Mouse (Mus musculus) forebrain, postnatal 0 days (tissue): ENCODE results near the gene Abr. TPM values are rescaled to one million over a fixed set of nuclear protein-coding genes. Genes with fewer than 3 reads are reported as not detected.

ENCODE experiments used
- ATAC-seq: fragments of 200-750 bp; cut with Nextera tagmentation; 2 replicates; pipeline ENCODE4 v1.8.0; 2017; ENCODE audit warnings: mild to moderate bottlenecking, moderate library complexity
- DNase-seq: peaks from one replicate; pipeline ENCODE4 v3.0.0-alpha.2; 2015
- H3K27ac ChIP-seq: fragments of 300-500 bp; sonication (generic); 2 replicates; pipeline ENCODE4 v1.5.1; 2014; ENCODE audit warnings: low read depth, mild to moderate bottlenecking, antibody characterized with exemption, low read length, moderate library complexity, mixed read lengths
- H3K27me3 ChIP-seq: fragments of 300-500 bp; sonication (generic); 2 replicates; pipeline ENCODE4 v1.6.1; 2014; ENCODE audit warnings: mild to moderate bottlenecking, low read length, mixed read lengths; ENCODE audit not compliant: insufficient read depth
- H3K36me3 ChIP-seq: fragments of 300-500 bp; sonication (generic); 2 replicates; pipeline ENCODE4 v1.6.1; 2014; ENCODE audit warnings: mild to moderate bottlenecking, moderate library complexity; ENCODE audit not compliant: insufficient read depth
- H3K4me1 ChIP-seq: fragments of 300-500 bp; sonication (generic); 2 replicates; pipeline ENCODE4 v1.6.1; 2014; ENCODE audit warnings: antibody characterized with exemption; ENCODE audit not compliant: insufficient read depth
- H3K4me2 ChIP-seq: fragments of 300-500 bp; sonication (generic); 2 replicates; pipeline ENCODE4 v1.6.1; 2014; ENCODE audit warnings: low read depth, mild to moderate bottlenecking, moderate library complexity
- H3K4me3 ChIP-seq: fragments of 300-500 bp; sonication (generic); 2 replicates; pipeline ENCODE4 v1.5.1; 2014; ENCODE audit warnings: low read depth, low read length, mixed read lengths
- H3K9ac ChIP-seq: fragments of 300-500 bp; sonication (generic); 2 replicates; pipeline ENCODE4 v1.6.1; 2014; ENCODE audit warnings: mild to moderate bottlenecking
- H3K9me3 ChIP-seq: fragments of 300-500 bp; sonication (generic); 2 replicates; pipeline ENCODE4 v1.6.1; 2016; ENCODE audit warnings: low read length
- CTCF ChIP-seq: sonication (generic); IDR thresholded peaks from 2 replicates; pipeline ENCODE4 v1.5.1; 2016; ENCODE audit warnings: antibody characterized with exemption, control low read depth, low read depth
- WGBS: fragments of 180-500 bp; shearing (Covaris S2); extraction: QIAGEN DNeasy Blood & Tissue Kit; methylation state at CpG from one replicate; pipeline ENCODE4 v1.1.7; 2014; 5-methylcytosine and 5-hydroxymethylcytosine counted together
- polyA plus RNA-seq: library from polyadenylated mRNA; unstranded; fragments of >200 nt; fragmentation: Nextera tagmentation; extraction: Ambion mirVana; gene quantifications from 2 replicates; pipeline ENCODE4 v1.2.1, GENCODE M21; 2015
- total RNA-seq: library from RNA; depleted of rRNA; stranded (reverse); fragments of >200 nt; gene quantifications from 2 replicates; pipeline ENCODE4 v1.2.3, GENCODE M21; 2014

Gene Abr
- total and polyA plus RNA-seq, 2 experiments from 2014 or later, result 110 to 262 TPM

DNA sequence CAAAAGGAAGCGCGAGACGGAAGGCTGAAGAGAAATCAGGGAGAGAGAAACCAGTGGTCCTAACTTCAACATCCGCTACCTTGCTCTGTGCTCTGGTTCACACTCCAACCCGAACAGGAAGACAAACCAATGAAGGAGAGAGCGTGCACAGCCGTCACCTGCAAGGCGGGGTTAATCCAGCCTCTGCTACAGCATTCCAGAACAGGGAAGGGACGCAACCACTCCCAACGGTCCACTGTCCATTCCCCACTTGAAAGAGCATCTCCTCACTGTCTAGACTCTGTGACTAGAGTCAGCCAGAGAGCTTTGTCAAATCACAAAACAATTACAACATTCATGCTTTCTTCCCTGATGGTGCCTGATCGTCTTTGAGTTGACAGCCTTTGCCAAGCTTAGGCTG, 229.1 kb downstream of the Abr start:
- no peak for TF ChIP-seq CTCF
- H3K9me3 ChIP-seq, result no peaks in the 10 kb centered on the region
- H3K36me3 ChIP-seq, result no peaks in the 10 kb centered on the region
- 88% methylated on average over 11 of the region's 11 CpGs for WGBS
- H3K9ac ChIP-seq, result no peak overlapping the region
- no peaks in the 10 kb centered on the region for H3K27me3 ChIP-seq
- ATAC-seq (no peak), DNase-seq (no peak)
- no peaks in the 10 kb centered on the region; the same call in 1 of the 2 replicates for H3K4me1 ChIP-seq
- no peak overlapping the region for H3K4me3 ChIP-seq
- H3K27ac ChIP-seq, result no peak overlapping the region
- H3K4me2 ChIP-seq, result no peak overlapping the region

DNA sequence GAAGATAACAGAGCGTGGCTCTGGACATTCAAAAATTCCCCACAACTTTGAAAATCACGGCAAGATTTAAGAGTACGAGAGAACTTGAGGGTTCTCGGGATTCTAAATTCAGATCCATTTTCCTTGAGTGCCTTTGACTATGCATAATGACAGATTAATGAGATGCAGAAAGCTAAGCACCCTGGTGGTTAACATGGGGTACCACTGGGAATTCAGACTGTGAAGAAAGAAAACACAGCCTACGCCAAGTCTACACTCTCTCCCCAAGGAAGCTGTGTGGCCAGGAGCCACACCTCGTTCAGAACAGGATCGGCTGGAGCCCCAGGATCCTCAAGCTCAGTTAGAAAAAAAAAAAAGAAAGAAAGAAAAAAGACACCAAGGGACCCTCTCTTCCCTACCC, 229.6 kb downstream of the Abr start:
- WGBS, result 66% methylated on average over 7 of the region's 7 CpGs
- peak; percentile 51 for TF ChIP-seq CTCF
- no peaks in the 10 kb centered on the region for H3K27me3 ChIP-seq
- DNase-seq, result no peak
- H3K4me3 ChIP-seq, result no peak overlapping the region
- no peak overlapping the region for H3K9ac ChIP-seq
- no peaks in the 10 kb centered on the region for H3K9me3 ChIP-seq
- no peak overlapping the region for H3K27ac ChIP-seq
- H3K4me1 ChIP-seq, result no peaks in the 10 kb centered on the region; the same call in 1 of the 2 replicates
- no peak for ATAC-seq
- no peak overlapping the region for H3K4me2 ChIP-seq
- H3K36me3 ChIP-seq, result no peaks in the 10 kb centered on the region

DNA sequence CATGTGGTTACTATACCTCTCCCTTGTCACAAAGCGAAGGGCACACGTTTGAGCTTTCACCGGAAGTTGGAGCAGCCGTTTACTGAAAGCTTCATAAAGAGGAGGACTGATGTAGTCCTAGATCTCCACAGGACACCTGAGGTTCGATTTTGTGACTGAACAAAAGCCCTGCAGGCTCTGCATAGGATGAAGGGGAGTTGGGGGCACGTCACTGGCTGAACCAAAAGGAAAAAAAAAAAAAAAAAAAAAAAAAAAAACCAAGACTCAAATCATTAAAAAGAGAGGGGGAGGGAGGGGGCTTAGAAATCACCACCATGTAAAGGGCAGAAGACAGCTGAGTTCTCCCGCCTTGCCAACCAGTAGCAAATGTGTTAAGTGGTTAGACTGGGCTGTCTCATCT, 233.4 kb downstream of the Abr start:
- no peaks in the 10 kb centered on the region for H3K36me3 ChIP-seq
- no peak for DNase-seq
- WGBS, result 19% methylated on average over 7 of the region's 7 CpGs
- no peak for TF ChIP-seq CTCF
- no peak overlapping the region for H3K4me3 ChIP-seq
- H3K9ac ChIP-seq, result no peak overlapping the region
- ATAC-seq, result no peak
- no peaks in the 10 kb centered on the region for H3K27me3 ChIP-seq
- H3K9me3 ChIP-seq, result no peaks in the 10 kb centered on the region
- no peak overlapping the region for H3K27ac ChIP-seq
- H3K4me1 ChIP-seq, result no peaks in the 10 kb centered on the region
- no peak overlapping the region for H3K4me2 ChIP-seq

- ATAC-seq (no peak), DNase-seq (no peak)
- Histone ChIP-seq H3K9me3 (no peaks in the 10 kb centered on the region), H3K4me3 (no peak overlapping the region), H3K27ac (no peak overlapping the region), H3K9ac (no peak overlapping the region), H3K27me3 (no peaks in the 10 kb centered on the region), H3K36me3 (no peaks in the 10 kb centered on the region), H3K4me2 (no peak overlapping the region), H3K4me1 (no peaks in the 10 kb centered on the region)
- 85% methylated on average over 1 of the region's 1 CpGs for WGBS
- TF ChIP-seq CTCF, result peak; percentile 46; the same call in 1 of the 2 replicates
Observed at GRCm38 (mm10) chr11:76387097-76387496, 235.0 kb downstream of the Abr start.

DNA sequence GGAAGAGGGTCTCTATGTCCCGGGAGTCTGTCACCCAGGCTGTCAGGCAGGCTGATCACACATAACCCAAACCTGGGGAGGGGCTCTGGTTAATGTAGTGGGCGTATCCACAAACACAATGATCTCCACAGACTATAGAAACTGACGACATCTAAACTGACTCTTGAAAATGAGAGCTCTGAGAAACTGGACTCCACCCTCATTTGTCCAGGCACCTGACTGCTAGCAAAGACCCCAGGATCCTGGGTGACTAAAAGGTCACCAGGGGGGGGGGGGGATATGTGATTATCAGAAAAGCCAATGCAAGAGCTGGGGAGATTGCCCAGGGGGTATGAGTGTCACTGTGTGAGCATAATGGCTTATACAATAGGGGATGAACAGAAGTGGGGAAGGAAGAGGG, 236.4 kb downstream of the Abr start:
- no peaks in the 10 kb centered on the region for H3K4me1 ChIP-seq
- H3K9ac ChIP-seq, result no peak overlapping the region
- H3K27ac ChIP-seq, result no peak overlapping the region
- WGBS, result 23% methylated on average over 3 of the region's 3 CpGs
- no peak overlapping the region for H3K4me3 ChIP-seq
- ATAC-seq, result no peak
- no peak for DNase-seq
- no peak for TF ChIP-seq CTCF
- H3K36me3 ChIP-seq, result no peaks in the 10 kb centered on the region
- H3K9me3 ChIP-seq, result no peaks in the 10 kb centered on the region
- H3K27me3 ChIP-seq, result no peaks in the 10 kb centered on the region
- no peak overlapping the region for H3K4me2 ChIP-seq

DNA sequence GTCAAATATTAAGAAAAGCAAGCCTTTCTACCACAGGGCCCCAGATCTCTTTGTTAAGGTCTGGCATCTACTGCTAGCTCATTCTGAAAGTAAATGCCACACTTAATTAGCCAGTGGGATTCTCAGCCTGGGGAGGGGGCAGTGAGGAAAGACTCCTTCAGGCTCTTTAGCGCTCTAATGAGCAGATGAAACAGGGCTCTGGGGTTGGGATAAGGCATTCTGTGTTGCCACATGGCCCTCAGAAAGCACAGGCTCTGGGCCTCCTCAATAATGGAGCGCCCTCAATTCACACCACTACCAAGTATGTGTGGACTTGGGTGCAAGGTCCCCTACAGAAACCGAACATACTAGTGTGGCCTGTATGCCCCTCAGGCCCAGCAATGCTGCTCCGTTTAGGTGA, 237.1 kb downstream of the Abr start:
- 0 out of 2 replicates have a peak overlapping the region, but pooled peaks have one; percentile 23 for H3K27ac ChIP-seq

DNA sequence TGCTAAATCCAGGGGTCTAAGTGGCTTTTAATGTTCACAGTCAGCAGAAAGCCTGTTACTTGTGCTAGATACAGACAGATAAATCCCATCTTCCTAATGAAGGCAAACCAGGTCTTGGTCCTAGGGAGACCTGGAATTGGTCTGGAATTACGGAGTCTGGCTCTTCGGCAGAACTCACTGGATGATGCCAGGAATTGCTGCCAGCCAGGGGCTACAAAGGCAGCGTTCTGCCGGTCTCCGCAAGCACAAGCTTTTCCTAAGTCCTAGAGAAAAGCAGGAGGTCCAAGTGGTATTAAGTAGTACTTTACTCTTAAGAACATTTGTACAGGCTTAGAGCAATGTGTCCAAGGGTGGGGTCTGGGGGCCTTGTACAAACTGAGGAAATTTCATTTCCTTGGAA, 237.8 kb downstream of the Abr start:
- DNase-seq (peak; percentile 58), ATAC-seq (no peak)
- Histone ChIP-seq H3K27me3 (no peaks in the 10 kb centered on the region), H3K4me2 (no peak overlapping the region), H3K9ac (no peak overlapping the region), H3K27ac (no peak overlapping the region), H3K4me1 (no peaks in the 10 kb centered on the region), H3K9me3 (no peaks in the 10 kb centered on the region), H3K4me3 (no peak overlapping the region), H3K36me3 (no peaks in the 10 kb centered on the region)
- no peak for TF ChIP-seq CTCF
- 32% methylated on average over 5 of the region's 5 CpGs for WGBS

More for the DNA sequence above, 237.1 kb downstream of the Abr start:
- no peaks in the 10 kb centered on the region for H3K4me1 ChIP-seq
- H3K4me2 ChIP-seq, result no peak overlapping the region
- no peaks in the 10 kb centered on the region for H3K36me3 ChIP-seq
- ATAC-seq (peak; percentile 47), DNase-seq (no peak)
- no peak overlapping the region for H3K4me3 ChIP-seq
- H3K9me3 ChIP-seq, result no peaks in the 10 kb centered on the region
- TF ChIP-seq CTCF, result no peak
- WGBS, result 27% methylated on average over 4 of the region's 4 CpGs
- no peak overlapping the region for H3K9ac ChIP-seq
- no peaks in the 10 kb centered on the region for H3K27me3 ChIP-seq

DNA sequence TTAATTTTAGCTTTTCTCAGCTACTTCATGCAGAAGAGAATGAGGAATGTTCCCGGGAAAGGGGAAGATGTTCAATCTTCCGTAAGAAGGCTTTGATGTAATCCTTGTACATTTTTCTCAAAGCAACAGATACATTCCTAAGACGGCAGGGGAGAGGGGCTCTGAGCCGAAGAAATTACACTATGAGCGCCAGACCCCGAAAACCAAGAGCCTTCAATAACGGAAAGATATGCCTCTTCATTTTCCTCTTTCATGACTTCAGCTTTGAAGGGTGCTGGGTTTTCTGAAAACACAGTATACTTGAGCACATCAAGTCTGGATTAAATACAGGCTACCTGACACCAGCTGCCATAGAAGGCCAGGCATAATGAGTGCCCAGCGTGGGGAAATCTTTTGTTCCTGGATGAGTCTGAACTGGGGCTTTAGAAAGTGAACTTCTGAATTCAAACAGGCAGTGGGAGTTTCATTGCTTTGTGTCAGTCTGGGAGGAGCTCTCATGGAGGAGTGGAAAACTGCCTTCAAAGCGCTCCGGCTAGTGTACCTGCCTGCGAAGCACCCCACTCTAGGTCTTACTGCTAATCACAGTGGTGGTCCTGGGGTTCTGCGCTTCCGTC, 239.3 kb downstream of the Abr start:
- TF ChIP-seq CTCF, result no peak
- H3K9ac ChIP-seq, result no peak overlapping the region
- 16% methylated on average over 13 of the region's 13 CpGs for WGBS
- no peaks in the 10 kb centered on the region for H3K4me1 ChIP-seq
- ATAC-seq (no peak), DNase-seq (no peak)
- H3K9me3 ChIP-seq, result no peaks in the 10 kb centered on the region
- no peaks in the 10 kb centered on the region for H3K36me3 ChIP-seq
- H3K27me3 ChIP-seq, result no peaks in the 10 kb centered on the region
- no peak overlapping the region for H3K4me2 ChIP-seq
- no peak overlapping the region for H3K4me3 ChIP-seq
- no peak overlapping the region for H3K27ac ChIP-seq
